Mouse (Mus musculus): ENCODE results near the gene Rgmb. TPM values are rescaled to one million over a fixed set of nuclear protein-coding genes. Genes with fewer than 3 reads are reported as not detected.

Gene Rgmb
- polyA plus RNA-seq, 1 experiment: 3.4 TPM

DNA sequence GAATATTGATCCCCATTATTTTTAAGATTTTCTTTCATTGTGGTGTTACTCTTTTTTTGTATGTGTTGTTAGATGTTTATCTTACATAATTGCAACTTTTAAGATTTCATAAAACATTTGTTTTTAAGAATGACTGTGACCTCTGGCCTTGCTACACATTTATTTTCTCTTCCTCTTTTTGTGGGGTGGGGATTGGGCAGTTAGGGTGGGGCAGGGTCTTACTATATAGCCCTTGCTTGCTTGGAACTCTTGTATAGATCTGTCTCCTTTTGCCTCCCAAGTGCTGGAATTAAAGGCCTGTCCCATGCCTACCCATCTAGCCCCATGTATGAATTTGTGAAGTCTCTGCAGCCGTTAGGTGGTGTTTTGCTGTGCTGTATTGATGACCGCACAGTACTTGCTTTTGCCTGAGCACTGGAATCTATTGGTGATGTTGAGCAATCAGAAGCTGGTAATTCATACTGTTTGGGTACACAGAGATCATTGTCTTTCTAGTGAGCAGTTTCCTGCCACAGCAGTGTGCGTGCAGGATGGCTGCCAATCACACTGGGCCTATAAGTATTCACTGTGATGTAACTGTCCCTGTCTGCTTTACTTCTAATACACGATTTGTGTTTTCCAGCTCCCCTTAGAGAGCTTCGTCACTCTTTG, 56.1 kb downstream of the Rgmb start:
- Histone ChIP-seq H3K4me3 (ENCODE audit: control insufficient read depth, low read depth, low read length) (no peak overlapping the region), H3K4me1 (ENCODE audit: control insufficient read depth, insufficient read depth, low read length) (peaks cover 3% of the 10 kb centered on the region; the same call in 1 of the 2 replicates), H3K27me3 (ENCODE audit: control insufficient read depth, insufficient read depth, low read length) (no peaks in the 10 kb centered on the region), H3K36me3 (ENCODE audit: control insufficient read depth, insufficient read depth, low read length) (no peaks in the 10 kb centered on the region), H3K27ac (ENCODE audit: control insufficient read depth, insufficient read depth, low read depth, low read length) (no peak overlapping the region)
- no peak for TF ChIP-seq POLR2A (IDR thresholded peaks at IDR 0.05; ENCODE audit: control insufficient read depth, low read depth, low read length)
- no peak for TF ChIP-seq CTCF (IDR thresholded peaks at IDR 0.05; ENCODE audit: control insufficient read depth, insufficient read depth, insufficient replicate concordance, low read depth, low read length)

GRCm38 (mm10) chr17:15773956-15774355, 56.9 kb downstream of the Rgmb start:
- no peak overlapping the region for H3K27ac ChIP-seq (ENCODE audit: control insufficient read depth, insufficient read depth, low read depth, low read length)
- H3K36me3 ChIP-seq (ENCODE audit: control insufficient read depth, insufficient read depth, low read length): no peaks in the 10 kb centered on the region
- H3K4me3 ChIP-seq (ENCODE audit: control insufficient read depth, low read depth, low read length): no peak overlapping the region
- no peak for TF ChIP-seq POLR2A (IDR thresholded peaks at IDR 0.05; ENCODE audit: control insufficient read depth, low read depth, low read length)
- no peak for TF ChIP-seq CTCF (IDR thresholded peaks at IDR 0.05; ENCODE audit: control insufficient read depth, insufficient read depth, insufficient replicate concordance, low read depth, low read length)
- H3K4me1 ChIP-seq (ENCODE audit: control insufficient read depth, insufficient read depth, low read length): peaks cover 3% of the 10 kb centered on the region; the same call in 1 of the 2 replicates
- no peaks in the 10 kb centered on the region for H3K27me3 ChIP-seq (ENCODE audit: control insufficient read depth, insufficient read depth, low read length)

GRCm38 (mm10) chr17:15769081-15769724, 61.6 kb downstream of the Rgmb start:
- TF ChIP-seq CTCF (IDR thresholded peaks at IDR 0.05; ENCODE audit: control insufficient read depth, insufficient read depth, insufficient replicate concordance, low read depth, low read length) (no peak), POLR2A (IDR thresholded peaks at IDR 0.05; ENCODE audit: control insufficient read depth, low read depth, low read length) (no peak)

DNA sequence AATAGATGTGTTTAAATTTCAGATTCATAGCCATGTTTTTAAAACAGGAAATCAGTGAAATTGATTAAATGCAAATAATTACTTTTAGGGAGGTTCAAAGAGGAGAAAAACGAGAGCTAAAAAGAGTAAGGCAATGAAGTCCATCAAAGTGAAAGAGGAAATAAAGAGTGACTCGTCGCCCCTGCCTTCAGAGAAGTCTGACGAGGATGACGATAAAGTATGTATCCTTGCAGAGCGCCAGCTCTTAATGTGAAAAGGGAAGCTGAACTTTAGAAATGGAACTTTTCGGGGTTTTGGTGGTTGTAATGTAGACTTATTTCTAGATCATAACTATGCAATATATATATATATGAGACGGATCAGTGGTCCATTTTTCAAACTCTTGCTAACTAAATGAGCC, 69.6 kb downstream of the Rgmb start:
- no peak for TF ChIP-seq CTCF (IDR thresholded peaks at IDR 0.05; ENCODE audit: control insufficient read depth, insufficient read depth, insufficient replicate concordance, low read depth, low read length)
- no peak for TF ChIP-seq POLR2A (IDR thresholded peaks at IDR 0.05; ENCODE audit: control insufficient read depth, low read depth, low read length)
- Histone ChIP-seq H3K27me3 (ENCODE audit: control insufficient read depth, insufficient read depth, low read length) (no peaks in the 10 kb centered on the region), H3K4me3 (ENCODE audit: control insufficient read depth, low read depth, low read length) (no peak overlapping the region), H3K27ac (ENCODE audit: control insufficient read depth, insufficient read depth, low read depth, low read length) (no peak overlapping the region), H3K4me1 (ENCODE audit: control insufficient read depth, insufficient read depth, low read length) (no peaks in the 10 kb centered on the region), H3K36me3 (ENCODE audit: control insufficient read depth, insufficient read depth, low read length) (peaks cover 4% of the 10 kb centered on the region)

More at GRCm38 (mm10) chr17:15769081-15769724, 61.6 kb downstream of the Rgmb start:
- no peak overlapping the region for H3K4me3 ChIP-seq (ENCODE audit: control insufficient read depth, low read depth, low read length)
- H3K27me3 ChIP-seq (ENCODE audit: control insufficient read depth, insufficient read depth, low read length): no peaks in the 10 kb centered on the region
- H3K36me3 ChIP-seq (ENCODE audit: control insufficient read depth, insufficient read depth, low read length): 0 out of 2 replicates have a peak, but pooled peaks cover 1% of the 10 kb centered on the region
- no peaks in the 10 kb centered on the region for H3K4me1 ChIP-seq (ENCODE audit: control insufficient read depth, insufficient read depth, low read length)
- H3K27ac ChIP-seq (ENCODE audit: control insufficient read depth, insufficient read depth, low read depth, low read length): no peak overlapping the region

Other genes with a start within 250 kb of the Rgmb start
- 4.0 and 4.6 TPM in 2 replicates for gene Chd1, start 126.1 kb downstream of the Rgmb start, polyA plus RNA-seq (2012; rRNA removed)

Data from testis, adult 2 months (tissue).